Mouse (Mus musculus) kidney, adult 2 months (tissue): ENCODE measurements around the gene Stard13.

Experiments used
- CTCF ChIP-seq: fragments of 200-500 bp; conservative IDR thresholded peaks from 2 replicates; pipeline ENCODE4 v1.5.1; 2011; ENCODE audit warnings: low read depth, mild to moderate bottlenecking, control low read depth, low read length, moderate library complexity, mixed read lengths; ENCODE audit not compliant: insufficient read depth, insufficient read length
- POLR2A ChIP-seq: fragments of 200-500 bp; IDR thresholded peaks from one replicate; pipeline ENCODE4 v1.6.1; 2011; ENCODE audit warnings: low read depth, low read length, control low read depth

- no peak for TF ChIP-seq CTCF
- TF ChIP-seq POLR2A = no peak
These were observed 103.9 kb downstream of the Stard13 start for GRCm38 (mm10) chr5:151129762-151130161.
